19 mouse cellular contexts compared by ENCODE assay signal in genomic region chr13:104295472-104295871, GRCm38 (mm10). TPM values are rescaled to one million over a fixed set of nuclear protein-coding genes. Genes with fewer than 3 reads are reported as not detected.
DNase-seq lines count a peak whose midpoint lies in the region; ATAC-seq lines count a peak whose summit lies in the region.
"Had no signal": no experiment of that assay in that cellular context is flagged by ENCODE, and none has a peak within 500 bp of the region (broad histone marks: within the 10 kb centered on the region; RNA-seq: fewer than 3 reads in every experiment).

No protein-coding gene starts in this region.

- ATAC-seq in common myeloid progenitor, adult 5-6 weeks (replicated peaks; ENCODE audit: low read depth, poor library complexity, severe bottlenecking), result peak; percentile 72; the same call in 1 of the 2 replicates
- no peak for ATAC-seq in CD4-positive, CD25-positive, alpha-beta regulatory T cell, adult 4 months
- ATAC-seq: forebrain, embryonic 14.5 days; forebrain, embryonic 16.5 days had no signal

- DNase-seq in 416B (ENCODE audit: low read depth), result peak; percentile 90
- peak; percentile 14 for DNase-seq in MN1 (ENCODE audit: low spot score)
- no peak for DNase-seq in natural killer cell, adult 2 months (ENCODE audit: low spot score in 2 of 2)
- no peak for DNase-seq in left cerebral cortex, adult 8-10 months (ENCODE audit: low spot score in 2 of 2)
- no peak for DNase-seq in right cerebral cortex, adult 18-20 months
- DNase-seq: adrenal gland, adult 2 months; adrenal gland, postnatal 10 days; adrenal gland, postnatal 25 days; cerebellum, adult 11 months; cerebellum, adult 18-20 months; cerebellum, adult 8-10 months; cerebellum, adult 9-11 months; cerebellum, postnatal 14 days; cerebellum, postnatal 36 days had no signal

RNA-seq across cellular contexts. Expression of gene Adamts6, which starts 7.8 kb away (rescaled TPM):
- total RNA-seq in common myeloid progenitor, adult 5-6 weeks (2017), result 3.0 and 3.6 TPM in 2 replicates
- polyA plus RNA-seq in CD4-positive, CD25-positive, alpha-beta regulatory T cell, adult 4 months (2017; shearing (Covaris generic)), result 10 to 100 TPM; 24.2 to 26.5 TPM
- 1 to 10 TPM; 4.7 to 6.2 (median 5.8) TPM for total RNA-seq in left cerebral cortex, adult 8-10 months (2022)
- polyA plus RNA-seq: erythroblast, embryonic 14.5 days had no signal

Comparison
In these comparisons a context has a peak if more than half of its experiments do, and no peak if none do; other contexts are left out.
1. DNase-seq: peak in 416B (single experiment) and MN1 (single experiment); none in natural killer cell, adult 2 months (0 of 2), left cerebral cortex, adult 8-10 months (0 of 2) and right cerebral cortex, adult 18-20 months (single experiment).